Mouse (Mus musculus) MEL (cell line): ENCODE results near the gene Tnpo1. TPM values are rescaled to one million over a fixed set of nuclear protein-coding genes. Genes with fewer than 3 reads are reported as not detected.

ENCODE experiments used
- DNase-seq: peaks from one replicate; pipeline ENCODE4 v3.0.0; 2011; ENCODE audit warnings: low read depth, low spot score
- H3K27ac ChIP-seq: 2 replicates; pipeline ENCODE4 v1.5.1; 2012; ENCODE audit warnings: low read depth, mild to moderate bottlenecking, control low read depth, low read length, moderate library complexity; ENCODE audit not compliant: control insufficient read depth
- H3K27me3 ChIP-seq, 2 experiments: fragments of 150-350 bp in 1 of 2; sonication (generic) in 1 of 2; 2 replicates each; pipeline ENCODE4 v1.6.1; 2012; ENCODE audit warnings: low read length in 2 of 2, mild to moderate bottlenecking in 2 of 2, improper control_type of control experiment in 1 of 2, moderate library complexity in 1 of 2; ENCODE audit not compliant: insufficient read depth in 2 of 2, control insufficient read depth in 1 of 2
- H3K36me3 ChIP-seq, 2 experiments: 2 replicates each; pipeline ENCODE4 v1.6.1; 2012 to 2014; ENCODE audit warnings: low read length in 2 of 2, improper control_type of control experiment in 1 of 2, inconsistent platforms in 1 of 2, mild to moderate bottlenecking in 1 of 2; ENCODE audit not compliant: insufficient read depth in 2 of 2, control insufficient read depth in 1 of 2
- H3K4me1 ChIP-seq, 2 experiments: fragments of 150-350 bp in 1 of 2; sonication (generic) in 1 of 2; 2 replicates each; pipeline ENCODE4 v1.6.1; 2012; ENCODE audit warnings: low read length in 2 of 2, improper control_type of control experiment in 1 of 2, mild to moderate bottlenecking in 1 of 2; ENCODE audit not compliant: insufficient read depth in 2 of 2, control insufficient read depth in 1 of 2
- H3K4me3 ChIP-seq, 2 experiments: fragments of 150-350 bp in 1 of 2; sonication (generic) in 1 of 2; 2 replicates each; pipeline ENCODE4 v1.5.1; 2012; ENCODE audit warnings: low read depth in 2 of 2, low read length in 2 of 2, mild to moderate bottlenecking in 2 of 2, moderate library complexity in 2 of 2, control low read depth in 1 of 2, improper control_type of control experiment in 1 of 2; ENCODE audit not compliant: control insufficient read depth in 1 of 2, insufficient read depth in 1 of 2
- H3K79me2 ChIP-seq: 2 replicates; pipeline ENCODE4 v1.6.1; 2012; ENCODE audit warnings: mild to moderate bottlenecking, low read length, moderate library complexity; ENCODE audit not compliant: control insufficient read depth, poor library complexity, insufficient read depth
- H3K9ac ChIP-seq: 2 replicates; pipeline ENCODE4 v1.6.1; 2012; ENCODE audit warnings: low read depth, mild to moderate bottlenecking, control low read depth, low read length, moderate library complexity; ENCODE audit not compliant: control insufficient read depth, poor library complexity, severe bottlenecking
- H3K9me3 ChIP-seq: fragments of 150-350 bp; sonication (generic); replicated peaks from 2 replicates; pipeline ENCODE4 v1.6.1; 2012; ENCODE audit warnings: mild to moderate bottlenecking, low read length, improper control_type of control experiment, moderate library complexity; ENCODE audit not compliant: insufficient read depth
- BHLHE40 ChIP-seq: IDR thresholded peaks from 2 replicates; pipeline ENCODE4 v1.6.1; 2012; ENCODE audit warnings: low read depth, mild to moderate bottlenecking, inconsistent platforms, low read length, improper control_type of control experiment, borderline replicate concordance
- CHD1 ChIP-seq: IDR thresholded peaks from 2 replicates; pipeline ENCODE4 v1.6.1; 2012; ENCODE audit warnings: low read depth, mild to moderate bottlenecking, inconsistent platforms, low read length, improper control_type of control experiment
- CHD2 ChIP-seq: IDR thresholded peaks from 2 replicates; pipeline ENCODE4 v1.6.1; 2011; ENCODE audit warnings: low read length, improper control_type of control experiment
- CTCF ChIP-seq, 3 experiments: IDR thresholded peaks in 2 of 3; conservative IDR thresholded peaks in 1 of 3; 2 replicates each; pipeline ENCODE4 v1.5.1; 2011 to 2012; ENCODE audit warnings: low read length in 3 of 3, low read depth in 2 of 3, mild to moderate bottlenecking in 2 of 3, improper control_type of control experiment in 1 of 3, inconsistent platforms in 1 of 3, mixed read lengths in 1 of 3, moderate library complexity in 1 of 3; ENCODE audit not compliant: control insufficient read depth in 1 of 3, insufficient read depth in 1 of 3, poor library complexity in 1 of 3, severe bottlenecking in 1 of 3
- E2F4 ChIP-seq: IDR thresholded peaks from 2 replicates; pipeline ENCODE4 v1.6.1; 2011; ENCODE audit warnings: low read depth, low read length, improper control_type of control experiment, borderline replicate concordance
- ELF1 ChIP-seq: IDR thresholded peaks from 2 replicates; pipeline ENCODE4 v1.6.1; 2014; ENCODE audit warnings: low read depth, mild to moderate bottlenecking, inconsistent platforms, low read length, improper control_type of control experiment, moderate library complexity
- EP300 ChIP-seq, 2 experiments: IDR thresholded peaks; 2 replicates each; pipeline ENCODE4 v1.6.1; 2011; ENCODE audit warnings: improper control_type of control experiment in 2 of 2, low read length in 2 of 2, low read depth in 1 of 2, mild to moderate bottlenecking in 1 of 2
- HCFC1 ChIP-seq: IDR thresholded peaks from 2 replicates; pipeline ENCODE4 v1.6.1; 2012; ENCODE audit warnings: low read depth, mild to moderate bottlenecking, inconsistent platforms, low read length, improper control_type of control experiment, moderate library complexity
- JUND ChIP-seq: IDR thresholded peaks from 2 replicates; pipeline ENCODE4 v1.6.1; 2011; ENCODE audit warnings: low read depth, mild to moderate bottlenecking, improper control_type of control experiment, low read length
- MXI1 ChIP-seq: IDR thresholded peaks from 2 replicates; pipeline ENCODE4 v1.6.1; 2011; ENCODE audit warnings: mild to moderate bottlenecking, low read depth, low read length, improper control_type of control experiment
- POLR2A ChIP-seq, 2 experiments: IDR thresholded peaks; 2 replicates each; pipeline ENCODE4 v1.6.1; 2011 to 2012; ENCODE audit warnings: low read length in 2 of 2, mild to moderate bottlenecking in 2 of 2, control low read depth in 1 of 2, improper control_type of control experiment in 1 of 2, low read depth in 1 of 2, moderate library complexity in 1 of 2; ENCODE audit not compliant: control insufficient read depth in 1 of 2, insufficient read depth in 1 of 2, poor library complexity in 1 of 2
- SIN3A ChIP-seq: IDR thresholded peaks from 2 replicates; pipeline ENCODE4 v1.6.1; 2012; ENCODE audit warnings: low read length, improper control_type of control experiment, inconsistent platforms
- TAL1 ChIP-seq: IDR thresholded peaks from 2 replicates; pipeline ENCODE4 v1.6.1; 2012; ENCODE audit warnings: mild to moderate bottlenecking, inconsistent platforms, low read length, moderate library complexity, mixed read lengths
- TBP ChIP-seq: IDR thresholded peaks from 2 replicates; pipeline ENCODE4 v1.8.0; 2011; ENCODE audit warnings: low read depth, low read length, improper control_type of control experiment
- USF1 ChIP-seq: IDR thresholded peaks from 2 replicates; pipeline ENCODE4 v1.6.1; 2014; ENCODE audit warnings: low read depth, mild to moderate bottlenecking, inconsistent platforms, low read length, improper control_type of control experiment, moderate library complexity
- USF2 ChIP-seq, 2 experiments: IDR thresholded peaks; 2 replicates each; pipeline ENCODE4 v1.6.1; 2011 to 2012; ENCODE audit warnings: improper control_type of control experiment in 2 of 2, low read length in 2 of 2, borderline replicate concordance in 1 of 2, inconsistent platforms in 1 of 2, low read depth in 1 of 2, mild to moderate bottlenecking in 1 of 2; ENCODE audit not compliant: insufficient read depth in 1 of 2
- ZC3H11A ChIP-seq: IDR thresholded peaks from 2 replicates; pipeline ENCODE4 v1.6.1; 2012; ENCODE audit warnings: low read depth, mild to moderate bottlenecking, inconsistent platforms, low read length, improper control_type of control experiment
- ZMIZ1 ChIP-seq: IDR thresholded peaks from 2 replicates; pipeline ENCODE4 v1.6.1; 2012; ENCODE audit warnings: low read depth, mild to moderate bottlenecking, inconsistent platforms, low read length, improper control_type of control experiment, moderate library complexity
- ZNF384 ChIP-seq: IDR thresholded peaks from 2 replicates; pipeline ENCODE4 v1.6.1; 2012; ENCODE audit warnings: low read depth, mild to moderate bottlenecking, inconsistent platforms, low read length, improper control_type of control experiment
- polyA plus RNA-seq, 2 experiments: library from polyadenylated mRNA; stranded (reverse) in 1 of 2; unstranded in 1 of 2; fragments of >175 nt in 1 of 2; fragments of >200 nt in 1 of 2; gene quantifications; 2 replicates each; pipeline versions ENCODE4 v1.2.1 to v1.2.4; 2012; ENCODE audit warnings: low replicate concordance in 2 of 2, low read depth in 1 of 2; ENCODE audit not compliant: insufficient read length in 2 of 2, insufficient read depth in 1 of 2, missing spikeins in 1 of 2
- total RNA-seq: library from RNA; depleted of rRNA; stranded (reverse); fragments of 300-350 nt; gene quantifications from 2 replicates; pipeline ENCODE4 v1.2.3, GENCODE M21; 2012

Tnpo1 gene
- total and polyA plus RNA-seq, 3 experiments, result 48.0 to 123 (median 89.6) TPM

DNA sequence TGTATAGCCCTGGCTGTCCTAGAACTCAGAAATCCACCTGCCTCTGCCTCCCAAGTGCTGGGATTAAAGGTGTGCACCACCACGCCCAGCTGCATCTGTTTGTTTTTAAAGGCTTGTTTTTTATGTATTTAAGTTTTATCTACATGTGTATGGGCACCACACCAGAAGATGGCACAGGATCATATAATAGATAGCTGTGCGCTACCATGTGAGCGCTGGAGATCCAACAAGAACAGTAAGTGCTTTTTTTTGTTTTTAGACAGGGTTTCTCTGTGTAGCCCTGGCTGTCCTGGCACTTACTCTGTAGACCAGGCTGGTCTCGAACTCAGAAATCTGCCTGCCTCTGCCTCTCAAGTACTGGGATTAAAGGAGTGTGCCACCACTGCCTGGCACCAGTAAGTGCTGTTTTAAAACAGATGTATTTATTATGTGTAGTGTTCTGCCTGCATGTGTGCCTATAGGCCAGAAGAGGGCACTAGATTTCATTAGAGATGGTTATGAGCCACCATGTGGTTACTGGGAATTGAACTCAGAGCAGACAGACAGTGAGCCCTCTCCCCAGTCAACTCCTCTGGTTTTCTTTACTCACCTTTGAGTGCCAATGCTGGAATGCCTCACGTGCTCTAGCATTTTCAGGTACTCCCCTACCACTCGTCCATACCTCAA lies 89.6 kb downstream of the Tnpo1 start (continued):
- peak; percentile 17 to 70 (median 55); a peak in 5 of 6 replicates for TF ChIP-seq CTCF (IDR thresholded peaks at IDR 0.05 in 2 of 3, conservative IDR thresholded peaks at IDR 0.05 in 1 of 3; ENCODE audit: control insufficient read depth in 1 of 3, insufficient read depth in 1 of 3, low read depth in 2 of 3, low read length in 3 of 3, poor library complexity in 1 of 3, severe bottlenecking in 1 of 3)
- peak; percentile 32; the same call in 1 of the 2 replicates for TF ChIP-seq ZC3H11A
- 0 out of 2 replicates have a peak, but pooled peaks have one; percentile 51 for TF ChIP-seq TBP
- no peak for TF ChIP-seq SIN3A
- TF ChIP-seq ZNF384, result no peak
- TF ChIP-seq JUND, result no peak
- TF ChIP-seq EP300 (IDR thresholded peaks at IDR 0.05; ENCODE audit: low read depth in 1 of 2, low read length in 2 of 2), result no peak

DNA sequence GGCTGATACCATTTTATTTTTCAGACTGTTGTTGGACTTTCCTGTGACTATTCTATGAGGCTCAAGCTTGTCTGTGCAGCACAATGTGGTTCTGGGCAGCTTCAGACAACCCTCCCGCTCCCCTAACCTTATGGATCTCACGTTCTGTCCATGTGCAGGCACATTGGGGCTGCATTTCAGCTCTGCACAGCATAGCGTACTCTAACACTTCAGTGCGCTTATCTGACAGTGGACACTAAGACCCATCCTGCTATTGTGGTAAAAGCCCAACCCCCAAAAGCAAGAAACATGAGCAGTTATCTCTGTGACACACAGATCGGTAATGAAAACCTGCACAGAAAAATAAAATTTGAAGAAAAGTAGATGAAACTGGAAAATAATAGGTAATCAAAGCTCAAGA lies 90.4 kb downstream of the Tnpo1 start:
- H3K4me3 ChIP-seq, result no peak overlapping the region
- no peaks in the 10 kb centered on the region for H3K27me3 ChIP-seq
- H3K27ac ChIP-seq, result no peak overlapping the region
- peaks cover 0 to 9% of the 10 kb centered on the region in 2 experiments; a peak in 2 of 4 replicates for H3K36me3 ChIP-seq
- peak; percentile 30 for DNase-seq
- no peaks in the 10 kb centered on the region for H3K9me3 ChIP-seq
- no peaks in the 10 kb centered on the region for H3K79me2 ChIP-seq
- TF ChIP-seq ZMIZ1 (no peak), HCFC1 (no peak), BHLHE40 (no peak), E2F4 (no peak), TAL1 (no peak), POLR2A (IDR thresholded peaks at IDR 0.05; ENCODE audit: control insufficient read depth in 1 of 2, insufficient read depth in 1 of 2, low read depth in 1 of 2, low read length in 2 of 2, poor library complexity in 1 of 2) (no peak), USF2 (IDR thresholded peaks at IDR 0.05; ENCODE audit: borderline replicate concordance in 1 of 2, insufficient read depth in 1 of 2, low read depth in 1 of 2, low read length in 2 of 2) (no peak), USF1 (no peak), CTCF (IDR thresholded peaks at IDR 0.05 in 2 of 3, conservative IDR thresholded peaks at IDR 0.05 in 1 of 3; ENCODE audit: control insufficient read depth in 1 of 3, insufficient read depth in 1 of 3, low read depth in 2 of 3, low read length in 3 of 3, poor library complexity in 1 of 3, severe bottlenecking in 1 of 3) (no peak), CHD2 (no peak)
- no peaks in the 10 kb centered on the region for H3K4me1 ChIP-seq
- H3K9ac ChIP-seq, result no peak overlapping the region

DNA sequence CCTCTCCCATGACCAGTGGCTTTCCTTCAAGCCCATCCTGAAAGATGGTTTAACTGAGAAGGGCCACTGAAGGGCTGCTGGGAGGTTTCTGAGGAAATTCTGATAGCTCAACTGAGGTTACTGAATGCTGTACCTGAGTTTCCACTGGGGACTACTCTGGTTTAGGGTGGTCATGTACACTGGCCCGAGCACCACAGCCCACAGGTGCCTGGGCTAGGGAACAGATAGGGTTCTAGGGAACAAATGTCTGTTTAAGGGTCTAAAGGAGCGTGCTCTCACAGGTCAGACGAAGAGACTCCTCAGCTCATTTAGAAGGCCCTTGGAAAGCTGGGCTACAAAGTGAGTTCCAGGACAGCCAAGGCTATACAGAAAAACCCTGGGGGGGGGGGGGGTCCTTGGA lies 91.5 kb downstream of the Tnpo1 start:
- Histone ChIP-seq H3K4me3 (no peak overlapping the region), H3K9me3 (no peaks in the 10 kb centered on the region), H3K9ac (no peak overlapping the region), H3K36me3 (peaks cover 0 to 2% of the 10 kb centered on the region in 2 experiments; a peak in 1 of 4 replicates), H3K27ac (no peak overlapping the region), H3K79me2 (no peaks in the 10 kb centered on the region), H3K27me3 (no peaks in the 10 kb centered on the region), H3K4me1 (no peaks in the 10 kb centered on the region)
- TF ChIP-seq HCFC1 (no peak), ZC3H11A (no peak), CHD1 (no peak), E2F4 (no peak), POLR2A (IDR thresholded peaks at IDR 0.05; ENCODE audit: control insufficient read depth in 1 of 2, insufficient read depth in 1 of 2, low read depth in 1 of 2, low read length in 2 of 2, poor library complexity in 1 of 2) (no peak), MXI1 (no peak), ELF1 (no peak), TBP (no peak)
- no peak for DNase-seq
